Mouse (Mus musculus) cerebellum, adult 2 months (tissue): ENCODE data around the gene Rspo1. TPM values are rescaled to one million over a fixed set of nuclear protein-coding genes. Genes with fewer than 3 reads are reported as not detected.

Experiments
- DNase-seq, 2 experiments: peaks; one replicate each; pipeline ENCODE4 v3.0.0; 2021
- H3K27ac ChIP-seq: fragments of 200-500 bp; 2 replicates; pipeline ENCODE4 v1.5.1; 2012; ENCODE audit warnings: low read length, control low read depth, inconsistent platforms; ENCODE audit not compliant: insufficient read depth
- H3K27me3 ChIP-seq: fragments of 200-500 bp; 2 replicates; pipeline ENCODE4 v1.6.1; 2012; ENCODE audit warnings: inconsistent platforms, mild to moderate bottlenecking, low read length, moderate library complexity; ENCODE audit not compliant: control insufficient read depth, insufficient read depth
- H3K4me1 ChIP-seq: fragments of 200-500 bp; 2 replicates; pipeline ENCODE4 v1.6.1; 2011; ENCODE audit warnings: low read length; ENCODE audit not compliant: control insufficient read depth, insufficient read depth
- H3K4me3 ChIP-seq: fragments of 200-500 bp; replicated peaks from 2 replicates; pipeline ENCODE3; 2011; ENCODE audit warnings: mild to moderate bottlenecking, low read depth, low read length, control low read depth; ENCODE audit not compliant: insufficient read depth
- CTCF ChIP-seq: fragments of 200-500 bp; IDR thresholded peaks from 2 replicates; pipeline ENCODE4 v1.5.1; 2011; ENCODE audit warnings: low read depth, mild to moderate bottlenecking, control low read depth, low read length, moderate library complexity, borderline replicate concordance; ENCODE audit not compliant: insufficient read depth
- POLR2A ChIP-seq: fragments of 200-500 bp; IDR thresholded peaks from 2 replicates; pipeline ENCODE4 v1.6.1; 2011; ENCODE audit warnings: low read length, control low read depth, borderline replicate concordance; ENCODE audit not compliant: insufficient read depth
- WGBS: fragments of 180-500 bp; shearing (Covaris S2); methylation state at CpG from one replicate; pipeline ENCODE4 v1.1.7; 2018; 5-methylcytosine and 5-hydroxymethylcytosine counted together
- polyA plus RNA-seq: library from polyadenylated mRNA; depleted of rRNA; stranded (reverse); fragments of >200 nt; gene quantifications from 2 replicates; pipeline ENCODE4 v1.2.3, GENCODE M21; 2012; rRNA removed

Rspo1 gene
- polyA plus RNA-seq, 1 experiment: 0.72 TPM

GRCm38 (mm10) chr4:125056476-125056875 lies 70.2 kb downstream of the Rspo1 start:
- no peak for TF ChIP-seq CTCF
- TF ChIP-seq POLR2A: no peak
- DNase-seq: no peak
- 86% methylated on average over 4 of the region's 4 CpGs for WGBS

GRCm38 (mm10) chr4:125057273-125057672 lies 71.0 kb downstream of the Rspo1 start:
- Histone ChIP-seq H3K4me1 (no peaks in the 10 kb centered on the region), H3K27ac (no peak overlapping the region), H3K27me3 (no peaks in the 10 kb centered on the region), H3K4me3 (no peak overlapping the region)
- no peak for DNase-seq
- WGBS: 53% methylated on average over 3 of the region's 3 CpGs
- TF ChIP-seq POLR2A (no peak), CTCF (no peak)

More at GRCm38 (mm10) chr4:125056476-125056875, 70.2 kb downstream of the Rspo1 start:
- Histone ChIP-seq H3K27ac (no peak overlapping the region), H3K4me1 (no peaks in the 10 kb centered on the region), H3K4me3 (no peak overlapping the region), H3K27me3 (no peaks in the 10 kb centered on the region)

GRCm38 (mm10) chr4:125058033-125058432 lies 71.8 kb downstream of the Rspo1 start:
- Histone ChIP-seq H3K27ac (no peak overlapping the region), H3K4me1 (no peaks in the 10 kb centered on the region), H3K4me3 (no peak overlapping the region), H3K27me3 (no peaks in the 10 kb centered on the region)
- WGBS: 46% methylated on average over 5 of the region's 5 CpGs
- no peak for DNase-seq
- TF ChIP-seq CTCF (no peak), POLR2A (no peak)

Other genes starting within 250 kb of the Rspo1 start
- 92.4 and 102 TPM in 2 replicates for gene Inpp5b, start 244.6 kb upstream of the Rspo1 start, polyA plus RNA-seq
- 14.9 and 17.0 TPM in 2 replicates for gene Mtf1, start 184.3 kb upstream of the Rspo1 start, polyA plus RNA-seq
- gene Yrdc, start 135.8 kb upstream of the Rspo1 start, polyA plus RNA-seq: 42.1 and 52.5 TPM in 2 replicates
- 85.5 and 85.8 TPM in 2 replicates for gene 1110065P20Rik, start 135.2 kb upstream of the Rspo1 start, polyA plus RNA-seq
- 71.9 and 72.6 TPM in 2 replicates for gene Maneal, start 124.3 kb upstream of the Rspo1 start, polyA plus RNA-seq
- 22.3 and 29.4 TPM in 2 replicates for gene Epha10, start 105.5 kb upstream of the Rspo1 start, polyA plus RNA-seq
- gene 9930104L06Rik, start 49.4 kb upstream of the Rspo1 start, polyA plus RNA-seq: 24.0 TPM in 2 replicates
- 1.2 TPM in 2 replicates for gene Cdca8, start 47.1 kb upstream of the Rspo1 start, polyA plus RNA-seq
- gene Gnl2, start 30.2 kb downstream of the Rspo1 start, polyA plus RNA-seq: 84.6 and 85.4 TPM in 2 replicates
- 1.1 and 1.8 TPM in 2 replicates for gene Dnali1, start 79.3 kb downstream of the Rspo1 start, polyA plus RNA-seq
- 13.5 and 14.5 TPM in 2 replicates for gene Snip1, start 80.2 kb downstream of the Rspo1 start, polyA plus RNA-seq
- gene Meaf6, start 98.7 kb downstream of the Rspo1 start, polyA plus RNA-seq: 87.7 and 94.2 TPM in 2 replicates
- 1.2 and 1.3 TPM in 2 replicates for gene Zc3h12a, start 141.4 kb downstream of the Rspo1 start, polyA plus RNA-seq